Mouse (Mus musculus): Measurements from ENCODE around the gene Trp53tg5. TPM values are rescaled to one million over a fixed set of nuclear protein-coding genes. Genes with fewer than 3 reads are reported as not detected.

Trp53tg5 gene
- polyA plus RNA-seq, 1 experiment from 2014 or later = not detected

- no peak overlapping the region for H3K9ac ChIP-seq (replicated peaks)
- H3K4me3 ChIP-seq = no peak overlapping the region
- H3K27ac ChIP-seq (replicated peaks) = no peak overlapping the region
- H3K4me2 ChIP-seq (replicated peaks) = peak overlapping the region; percentile 19; the same call in 1 of the 2 replicates
- no peaks in the 10 kb centered on the region for H3K27me3 ChIP-seq
- 94% methylated on average over 1 of the region's 1 CpGs for WGBS
- H3K9me3 ChIP-seq = no peaks in the 10 kb centered on the region
- no peak for ATAC-seq (replicated peaks)
- no peaks in the 10 kb centered on the region for H3K36me3 ChIP-seq
- H3K4me1 ChIP-seq = peaks cover 6% of the 10 kb centered on the region; the same call in 1 of the 2 replicates
These were observed 17.1 kb downstream of the Trp53tg5 start for GRCm38 (mm10) chr2:164456413-164456812.

- Histone ChIP-seq H3K27ac (replicated peaks) (no peak overlapping the region), H3K36me3 (no peaks in the 10 kb centered on the region), H3K9me3 (no peaks in the 10 kb centered on the region), H3K4me2 (replicated peaks) (no peak overlapping the region), H3K4me1 (0 out of 2 replicates have a peak, but pooled peaks cover 6% of the 10 kb centered on the region), H3K27me3 (no peaks in the 10 kb centered on the region), H3K9ac (replicated peaks) (no peak overlapping the region), H3K4me3 (no peak overlapping the region)
- ATAC-seq (replicated peaks) = no peak
- 74% methylated on average over 6 of the region's 6 CpGs for WGBS
These were observed 17.9 kb downstream of the Trp53tg5 start for GRCm38 (mm10) chr2:164455421-164456190.

- no peak for ATAC-seq (replicated peaks)
- H3K9ac ChIP-seq (replicated peaks) = no peak overlapping the region
- H3K9me3 ChIP-seq = no peaks in the 10 kb centered on the region
- no peaks in the 10 kb centered on the region for H3K27me3 ChIP-seq
- H3K4me1 ChIP-seq = 0 out of 2 replicates have a peak, but pooled peaks cover 6% of the 10 kb centered on the region
- H3K4me3 ChIP-seq = no peak overlapping the region
- no peak overlapping the region for H3K27ac ChIP-seq (replicated peaks)
- no peaks in the 10 kb centered on the region for H3K36me3 ChIP-seq
- no peak overlapping the region for H3K4me2 ChIP-seq (replicated peaks)
- 83% methylated on average over 10 of the region's 10 CpGs for WGBS
These were observed 18.7 kb downstream of the Trp53tg5 start for GRCm38 (mm10) chr2:164454846-164455245.

DNA sequence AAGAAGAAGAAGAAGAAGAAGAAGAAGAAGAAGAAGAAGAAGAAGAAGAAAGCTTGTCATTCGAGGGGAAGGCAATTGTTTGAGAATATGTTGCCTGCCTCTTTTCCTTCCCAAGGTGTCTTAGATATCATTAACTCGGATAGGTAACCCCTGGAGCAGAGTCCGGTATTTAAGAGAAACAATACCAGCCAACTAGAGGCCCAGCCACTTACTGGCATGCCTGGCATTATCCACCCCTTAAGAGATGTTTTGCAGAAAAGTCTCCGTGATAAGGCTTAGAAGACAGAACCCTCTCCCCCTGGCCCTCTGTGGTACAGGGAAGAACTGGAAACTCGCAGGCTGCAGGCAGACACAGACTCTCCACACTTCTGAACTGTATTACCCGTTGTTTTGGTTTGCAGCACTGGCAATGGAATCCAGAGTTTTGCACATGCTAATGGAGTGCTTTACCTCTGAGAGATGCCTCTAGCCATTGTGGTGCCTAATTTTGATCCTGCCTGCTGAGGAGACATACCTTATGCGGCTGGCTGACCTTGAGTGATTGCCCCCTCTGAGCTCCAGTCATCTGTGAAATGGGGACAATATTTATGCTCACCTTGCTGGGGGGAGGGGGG is 19.5 kb downstream of the Trp53tg5 start:
- Histone ChIP-seq H3K27ac (replicated peaks) (no peak overlapping the region), H3K4me3 (no peak overlapping the region), H3K27me3 (no peaks in the 10 kb centered on the region), H3K9ac (replicated peaks) (no peak overlapping the region), H3K4me1 (0 out of 2 replicates have a peak, but pooled peaks cover 6% of the 10 kb centered on the region), H3K4me2 (replicated peaks) (no peak overlapping the region), H3K36me3 (no peaks in the 10 kb centered on the region), H3K9me3 (no peaks in the 10 kb centered on the region)
- ATAC-seq (replicated peaks) = no peak
- WGBS = 71% methylated on average over 7 of the region's 7 CpGs

GRCm38 (mm10) chr2:164453047-164453757 is 20.3 kb downstream of the Trp53tg5 start:
- no peak for ATAC-seq (replicated peaks)
- 85% methylated on average over 14 of the region's 14 CpGs for WGBS
- Histone ChIP-seq H3K9ac (replicated peaks) (no peak overlapping the region), H3K4me1 (0 out of 2 replicates have a peak, but pooled peaks cover 6% of the 10 kb centered on the region), H3K27ac (replicated peaks) (no peak overlapping the region), H3K27me3 (no peaks in the 10 kb centered on the region), H3K36me3 (no peaks in the 10 kb centered on the region), H3K4me3 (no peak overlapping the region), H3K9me3 (no peaks in the 10 kb centered on the region), H3K4me2 (replicated peaks) (no peak overlapping the region)

DNA sequence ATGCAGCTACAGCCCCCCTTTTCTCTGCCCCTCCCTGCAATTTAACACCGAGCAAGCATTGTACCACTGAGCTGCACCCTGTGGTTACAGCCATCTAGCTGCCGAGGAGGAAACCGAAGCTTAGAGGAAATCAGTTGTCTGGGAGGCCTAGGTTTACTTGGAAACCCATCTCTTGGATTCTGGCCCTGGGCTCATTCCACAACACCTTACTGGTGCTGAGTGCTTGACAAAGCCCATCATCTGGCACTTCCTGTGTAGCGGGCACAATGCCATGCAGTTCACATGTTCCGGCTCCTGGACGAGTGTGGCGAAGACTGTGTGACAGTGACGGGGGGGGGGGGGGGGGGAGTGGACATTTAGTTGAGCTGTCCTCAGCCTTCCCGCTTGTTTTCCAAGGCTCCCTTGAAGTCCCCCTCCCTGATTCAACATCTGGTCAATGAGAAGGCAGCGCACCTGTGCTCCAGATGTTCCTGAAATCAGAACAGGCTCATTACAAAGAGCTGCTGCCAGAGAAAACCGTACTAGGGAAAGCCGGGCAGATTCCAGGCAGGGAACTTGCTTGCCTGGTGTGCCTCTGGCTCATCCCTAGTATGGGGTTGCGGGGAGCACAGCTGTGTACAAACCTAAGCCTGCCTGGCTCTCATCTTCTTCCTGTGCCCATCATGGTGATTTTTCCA is 21.4 kb downstream of the Trp53tg5 start:
- no peaks in the 10 kb centered on the region for H3K36me3 ChIP-seq
- no peak overlapping the region for H3K9ac ChIP-seq (replicated peaks)
- ATAC-seq (replicated peaks) = no peak
- H3K27ac ChIP-seq (replicated peaks) = no peak overlapping the region
- no peak overlapping the region for H3K4me2 ChIP-seq (replicated peaks)
- no peaks in the 10 kb centered on the region for H3K27me3 ChIP-seq
- 0 out of 2 replicates have a peak, but pooled peaks cover 6% of the 10 kb centered on the region for H3K4me1 ChIP-seq
- H3K9me3 ChIP-seq = no peaks in the 10 kb centered on the region
- H3K4me3 ChIP-seq = no peak overlapping the region
- WGBS = 47% methylated on average over 12 of the region's 13 CpGs

GRCm38 (mm10) chr2:164449341-164450042 is 24.0 kb downstream of the Trp53tg5 start:
- no peak for ATAC-seq (replicated peaks)
- H3K27ac ChIP-seq (replicated peaks) = no peak overlapping the region
- H3K4me3 ChIP-seq = no peak overlapping the region
- H3K9ac ChIP-seq (replicated peaks) = no peak overlapping the region
- H3K27me3 ChIP-seq = no peaks in the 10 kb centered on the region
- H3K36me3 ChIP-seq = no peaks in the 10 kb centered on the region
- no peaks in the 10 kb centered on the region for H3K9me3 ChIP-seq
- H3K4me1 ChIP-seq = no peaks in the 10 kb centered on the region
- WGBS = 92% methylated on average over 14 of the region's 14 CpGs
- H3K4me2 ChIP-seq (replicated peaks) = no peak overlapping the region

GRCm38 (mm10) chr2:164448921-164449320 is 24.6 kb downstream of the Trp53tg5 start:
- H3K4me3 ChIP-seq = no peak overlapping the region
- no peaks in the 10 kb centered on the region for H3K4me1 ChIP-seq
- no peak overlapping the region for H3K4me2 ChIP-seq (replicated peaks)
- no peaks in the 10 kb centered on the region for H3K27me3 ChIP-seq
- no peaks in the 10 kb centered on the region for H3K9me3 ChIP-seq
- WGBS = 82% methylated on average over 5 of the region's 5 CpGs
- no peaks in the 10 kb centered on the region for H3K36me3 ChIP-seq
- H3K9ac ChIP-seq (replicated peaks) = no peak overlapping the region
- no peak for ATAC-seq (replicated peaks)
- no peak overlapping the region for H3K27ac ChIP-seq (replicated peaks)

DNA sequence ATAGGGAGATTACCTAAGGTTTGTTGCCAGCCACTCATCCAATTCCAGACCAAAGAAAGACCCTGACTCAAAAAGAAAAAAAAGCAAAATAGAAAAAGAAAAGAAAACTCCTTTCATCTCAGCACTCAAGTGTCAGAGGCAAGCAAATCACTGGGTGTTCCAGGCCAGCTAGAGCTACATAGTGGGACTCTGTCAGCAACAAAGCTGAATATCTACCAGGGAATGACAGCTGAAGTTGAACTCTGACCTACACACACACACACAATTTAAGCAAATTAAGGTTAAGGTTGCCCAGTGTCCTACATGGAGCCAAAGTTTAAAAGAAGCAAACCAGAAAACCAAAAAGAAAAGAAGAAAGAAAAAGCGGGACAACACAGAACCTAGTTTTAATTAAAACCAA is 25.4 kb downstream of the Trp53tg5 start:
- Histone ChIP-seq H3K36me3 (no peaks in the 10 kb centered on the region), H3K4me3 (no peak overlapping the region), H3K27ac (replicated peaks) (no peak overlapping the region), H3K27me3 (no peaks in the 10 kb centered on the region), H3K9me3 (no peaks in the 10 kb centered on the region), H3K4me2 (replicated peaks) (no peak overlapping the region), H3K9ac (replicated peaks) (no peak overlapping the region), H3K4me1 (peaks cover 7% of the 10 kb centered on the region)
- ATAC-seq (replicated peaks) = no peak
- WGBS = 95% methylated on average over 1 of the region's 1 CpGs

DNA sequence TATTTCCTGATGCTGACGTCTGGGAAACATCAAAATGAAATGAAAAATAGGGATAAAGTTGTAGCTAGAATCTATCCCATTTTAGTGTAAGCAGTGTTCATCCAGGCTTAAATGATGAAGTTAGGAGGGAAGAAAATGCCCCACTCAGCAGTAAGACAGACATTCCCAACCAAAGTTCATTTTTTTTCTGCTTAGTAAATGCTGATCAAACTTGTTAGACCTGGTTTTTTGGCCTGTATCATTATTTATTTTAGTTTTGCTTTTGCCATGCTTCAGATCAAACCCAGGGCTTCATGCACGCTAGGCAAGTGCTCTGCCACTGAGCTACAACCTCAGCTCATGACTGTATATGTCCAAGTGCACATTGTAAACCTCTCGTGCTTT is 27.4 kb downstream of the Trp53tg5 start:
- Histone ChIP-seq H3K4me2 (replicated peaks) (no peak overlapping the region), H3K27me3 (peaks cover 8% of the 10 kb centered on the region; the same call in 1 of the 2 replicates), H3K27ac (replicated peaks) (no peak overlapping the region), H3K9me3 (no peaks in the 10 kb centered on the region), H3K9ac (replicated peaks) (no peak overlapping the region), H3K4me3 (no peak overlapping the region), H3K36me3 (no peaks in the 10 kb centered on the region), H3K4me1 (peaks cover 17% of the 10 kb centered on the region)
- 82% methylated on average over 3 of the region's 3 CpGs for WGBS
- ATAC-seq (replicated peaks) = no peak

DNA sequence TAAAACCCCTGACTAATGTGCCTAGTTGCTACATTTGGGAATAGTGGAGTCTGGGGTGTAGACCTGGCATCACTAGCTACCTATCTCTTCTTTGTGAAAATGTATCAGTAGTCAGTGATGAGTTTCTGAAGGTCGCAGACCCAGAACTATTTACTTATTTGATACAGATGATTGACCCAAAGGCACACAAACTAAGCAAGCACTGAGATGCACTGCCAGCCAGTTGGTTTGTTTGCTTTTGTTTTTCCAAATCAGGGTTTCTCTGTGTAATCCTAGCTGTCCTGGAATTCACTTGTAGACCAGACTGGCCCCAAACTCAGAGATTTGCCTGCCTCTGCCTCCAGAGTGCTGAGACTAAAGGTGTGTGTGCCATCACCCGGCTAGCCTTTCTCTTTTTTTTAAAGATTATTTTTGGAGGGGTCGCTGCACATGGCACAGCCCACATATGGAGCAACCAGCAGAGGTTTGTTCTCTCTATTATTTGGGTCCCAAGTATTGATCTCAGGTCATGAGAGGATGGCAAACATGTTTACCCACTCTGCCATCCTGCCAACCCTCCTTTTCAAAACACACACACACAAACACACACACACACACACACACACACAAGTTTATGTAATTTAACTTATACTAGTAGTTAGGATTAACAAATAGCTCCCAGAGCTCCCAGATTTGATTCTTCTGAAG is 28.0 kb downstream of the Trp53tg5 start:
- Histone ChIP-seq H3K9me3 (no peaks in the 10 kb centered on the region), H3K27me3 (peaks cover 8% of the 10 kb centered on the region; the same call in 1 of the 2 replicates), H3K4me1 (peaks cover 17% of the 10 kb centered on the region), H3K4me3 (no peak overlapping the region), H3K27ac (replicated peaks) (no peak overlapping the region), H3K36me3 (no peaks in the 10 kb centered on the region), H3K4me2 (replicated peaks) (no peak overlapping the region), H3K9ac (replicated peaks) (no peak overlapping the region)
- 90% methylated on average over 3 of the region's 3 CpGs for WGBS
- ATAC-seq (replicated peaks) = no peak
